Mouse (Mus musculus) midbrain, embryonic 14.5 days (tissue): Measurements from ENCODE around the gene Soat2. TPM values are rescaled to one million over a fixed set of nuclear protein-coding genes. Genes with fewer than 3 reads are reported as not detected.

Experiments
- ATAC-seq: fragments of 200-750 bp; cut with Nextera tagmentation; 2 replicates; pipeline ENCODE4 v1.8.0; 2017; ENCODE audit warnings: moderate number of reproducible peaks, moderate library complexity; ENCODE audit not compliant: low FRiP score, low TSS enrichment
- DNase-seq: peaks from one replicate; pipeline ENCODE4 v3.0.0-alpha.2; 2015
- H3K27ac ChIP-seq: fragments of 300-500 bp; sonication (generic); replicated peaks from 2 replicates; pipeline ENCODE4 v1.5.1; 2014; ENCODE audit warnings: mild to moderate bottlenecking, low read depth, low read length, moderate library complexity
- H3K27me3 ChIP-seq: fragments of 300-500 bp; sonication (generic); 2 replicates; pipeline ENCODE4 v1.6.1; 2014; ENCODE audit warnings: low read length, control low read depth, mixed read lengths; ENCODE audit not compliant: control insufficient read depth, insufficient read depth
- H3K36me3 ChIP-seq: fragments of 300-500 bp; sonication (generic); 2 replicates; pipeline ENCODE4 v1.6.1; 2014; ENCODE audit warnings: low read length, control low read depth; ENCODE audit not compliant: control insufficient read depth, insufficient read depth
- H3K4me1 ChIP-seq: fragments of 300-500 bp; sonication (generic); 2 replicates; pipeline ENCODE4 v1.6.1; 2014; ENCODE audit warnings: mild to moderate bottlenecking, antibody characterized with exemption, low read length, control low read depth; ENCODE audit not compliant: control insufficient read depth, insufficient read depth
- H3K4me2 ChIP-seq: fragments of 300-500 bp; sonication (generic); 2 replicates; pipeline ENCODE4 v1.6.1; 2014; ENCODE audit warnings: mild to moderate bottlenecking, low read length, moderate library complexity
- H3K4me3 ChIP-seq: fragments of 300-500 bp; sonication (generic); replicated peaks from 2 replicates; pipeline ENCODE4 v1.5.1; 2014; ENCODE audit warnings: low read depth, low read length
- H3K9ac ChIP-seq: fragments of 300-500 bp; sonication (generic); replicated peaks from 2 replicates; pipeline ENCODE4 v1.6.1; 2014; ENCODE audit warnings: mild to moderate bottlenecking, low read length, moderate library complexity
- H3K9me3 ChIP-seq: fragments of 300-500 bp; sonication (generic); 2 replicates; pipeline ENCODE4 v1.6.1; 2016; ENCODE audit warnings: low read length, control low read depth, mixed read lengths; ENCODE audit not compliant: control insufficient read depth
- WGBS: fragments of 180-500 bp; shearing (Covaris S2); extraction: QIAGEN DNeasy Blood & Tissue Kit; methylation state at CpG from one replicate; pipeline ENCODE4 v1.1.7; 2014; 5-methylcytosine and 5-hydroxymethylcytosine counted together
- polyA plus RNA-seq: library from polyadenylated mRNA; unstranded; fragments of >200 nt; fragmentation: Nextera tagmentation; extraction: Ambion mirVana; gene quantifications from 2 replicates; pipeline ENCODE4 v1.2.1, GENCODE M21; 2014

The Soat2 gene
- not detected in 2 replicates for polyA plus RNA-seq

GRCm38 (mm10) chr15:102150301-102151135 lies at the start of gene Soat2:
Gene Soat2, plus strand, starts transcription at chr15:102150526.
- ATAC-seq (no peak), DNase-seq (no peak)
- no peak within 1 kb of the TSS for H3K27ac ChIP-seq
- no peaks in the 10 kb centered on the region for H3K36me3 ChIP-seq
- H3K4me3 ChIP-seq = no peak within 1 kb of the TSS
- WGBS = 67% methylated on average over 20 of the region's 20 CpGs
- H3K27me3 ChIP-seq = peaks cover 4% of the 10 kb centered on the region
- no peak within 1 kb of the TSS for H3K9ac ChIP-seq
- no peaks in the 10 kb centered on the region for H3K4me1 ChIP-seq
- no peak within 1 kb of the TSS for H3K4me2 ChIP-seq
- no peaks in the 10 kb centered on the region for H3K9me3 ChIP-seq

- Histone ChIP-seq H3K27ac (no peak overlapping the region), H3K36me3 (peaks cover 19% of the 10 kb centered on the region), H3K9me3 (no peaks in the 10 kb centered on the region), H3K27me3 (peaks cover 28% of the 10 kb centered on the region), H3K4me3 (peak overlapping the region; percentile 50), H3K9ac (no peak overlapping the region), H3K4me2 (peak overlapping the region; percentile 79), H3K4me1 (peaks cover 17% of the 10 kb centered on the region; the same call in 1 of the 2 replicates)
- no peak for ATAC-seq
- no peak for DNase-seq
- 29% methylated on average over 10 of the region's 10 CpGs for WGBS
Measured at GRCm38 (mm10) chr15:102100996-102101671, 49.2 kb upstream of the Soat2 start.

- Histone ChIP-seq H3K4me3 (no peak overlapping the region), H3K27me3 (peaks cover 36% of the 10 kb centered on the region), H3K4me1 (peaks cover 17% of the 10 kb centered on the region), H3K36me3 (peaks cover 15% of the 10 kb centered on the region), H3K9ac (no peak overlapping the region), H3K9me3 (no peaks in the 10 kb centered on the region), H3K4me2 (0 out of 2 replicates have a peak overlapping the region, but pooled peaks have one; percentile 79), H3K27ac (0 out of 2 replicates have a peak overlapping the region, but pooled peaks have one; percentile 26)
- ATAC-seq = no peak
- 31% methylated on average over 11 of the region's 11 CpGs for WGBS
- no peak for DNase-seq
Measured at GRCm38 (mm10) chr15:102101672-102102541, 48.4 kb upstream of the Soat2 start.

GRCm38 (mm10) chr15:102102548-102103121 lies 47.7 kb upstream of the Soat2 start:
- peak overlapping the region; percentile 12; the same call in 1 of the 2 replicates for H3K4me2 ChIP-seq
- H3K9ac ChIP-seq = peak overlapping the region; percentile 20; the same call in 1 of the 2 replicates
- H3K36me3 ChIP-seq = peaks cover 7% of the 10 kb centered on the region
- no peak for ATAC-seq
- 21% methylated on average over 6 of the region's 6 CpGs for WGBS
- H3K9me3 ChIP-seq = no peaks in the 10 kb centered on the region
- 0 out of 2 replicates have a peak overlapping the region, but pooled peaks have one; percentile 7 for H3K4me3 ChIP-seq
- peaks cover 43% of the 10 kb centered on the region for H3K27me3 ChIP-seq
- H3K27ac ChIP-seq = peak overlapping the region; percentile 49
- peaks cover 25% of the 10 kb centered on the region for H3K4me1 ChIP-seq
- DNase-seq = no peak

GRCm38 (mm10) chr15:102103371-102103946 lies 46.9 kb upstream of the Soat2 start:
- no peaks in the 10 kb centered on the region for H3K9me3 ChIP-seq
- peak overlapping the region; percentile 12 for H3K4me2 ChIP-seq
- H3K27me3 ChIP-seq = peaks cover 47% of the 10 kb centered on the region
- 0 out of 2 replicates have a peak overlapping the region, but pooled peaks have one; percentile 7 for H3K4me3 ChIP-seq
- DNase-seq = no peak
- H3K9ac ChIP-seq = peak overlapping the region; percentile 20; the same call in 1 of the 2 replicates
- H3K36me3 ChIP-seq = no peaks in the 10 kb centered on the region; the same call in 1 of the 2 replicates
- ATAC-seq = no peak
- H3K4me1 ChIP-seq = peaks cover 25% of the 10 kb centered on the region
- H3K27ac ChIP-seq = peak overlapping the region; percentile 49; the same call in 1 of the 2 replicates
- WGBS = 7% methylated on average over 14 of the region's 14 CpGs

- peak overlapping the region; percentile 12; the same call in 1 of the 2 replicates for H3K4me2 ChIP-seq
- ATAC-seq = no peak
- H3K4me1 ChIP-seq = peaks cover 25% of the 10 kb centered on the region
- WGBS = 34% methylated on average over 12 of the region's 12 CpGs
- H3K9me3 ChIP-seq = no peaks in the 10 kb centered on the region
- H3K27me3 ChIP-seq = peaks cover 47% of the 10 kb centered on the region
- DNase-seq = no peak
- no peak overlapping the region for H3K27ac ChIP-seq
- H3K4me3 ChIP-seq = 0 out of 2 replicates have a peak overlapping the region, but pooled peaks have one; percentile 7
- no peaks in the 10 kb centered on the region for H3K36me3 ChIP-seq
- no peak overlapping the region for H3K9ac ChIP-seq
Measured at GRCm38 (mm10) chr15:102103947-102104555, 46.3 kb upstream of the Soat2 start.

- Histone ChIP-seq H3K27ac (no peak overlapping the region), H3K4me3 (no peak overlapping the region), H3K9me3 (no peaks in the 10 kb centered on the region), H3K27me3 (peaks cover 45% of the 10 kb centered on the region), H3K4me2 (no peak overlapping the region), H3K9ac (no peak overlapping the region), H3K4me1 (peaks cover 23% of the 10 kb centered on the region), H3K36me3 (no peaks in the 10 kb centered on the region)
- no peak for DNase-seq
- no peak for ATAC-seq
- WGBS = 62% methylated on average over 5 of the region's 5 CpGs
Measured at GRCm38 (mm10) chr15:102105360-102105759, 45.0 kb upstream of the Soat2 start.
